Comparison of ENCODE assay signal across 12 mouse cellular contexts in the genomic region with DNA sequence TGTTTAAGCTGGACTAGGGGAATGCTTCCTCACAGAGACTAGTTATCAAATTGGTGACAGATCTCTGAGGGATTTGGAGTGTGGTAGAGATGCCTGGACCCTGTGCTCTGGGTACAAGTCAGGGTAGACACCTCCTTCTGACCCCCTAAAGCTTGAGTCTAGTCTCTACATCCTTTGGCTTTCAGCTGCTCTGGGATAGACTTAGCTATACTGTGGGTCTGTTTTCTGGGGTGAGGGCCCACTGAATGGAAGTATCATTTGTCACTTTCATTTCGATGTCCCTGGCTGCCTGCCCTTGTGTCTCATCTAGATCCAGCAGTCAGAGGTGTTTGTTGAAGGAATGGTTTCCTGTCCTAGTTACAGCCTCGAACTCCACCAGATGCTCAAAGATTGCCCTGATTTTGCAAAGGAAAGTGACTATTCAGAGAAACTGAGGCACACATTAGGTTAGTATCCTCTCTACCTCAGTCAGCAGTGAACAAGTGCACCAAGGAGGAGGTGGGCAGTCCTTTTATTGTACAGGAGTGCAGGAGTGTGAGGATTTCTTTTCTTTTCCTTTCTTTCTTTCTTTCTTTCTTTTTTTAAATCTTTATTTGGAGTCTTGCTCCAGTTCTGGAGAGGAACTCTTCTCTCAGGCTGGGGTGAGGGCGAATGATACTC. TPM values are rescaled to one million over a fixed set of nuclear protein-coding genes. Genes with fewer than 3 reads are reported as not detected.
A peak's percentile ranks its signal among the peaks of the same experiment; 100 is the strongest.
DNase-seq lines count a peak whose midpoint lies in the region; ATAC-seq and TF ChIP-seq lines count a peak whose summit lies in the region.
"Had no signal": no experiment of that assay in that cellular context is flagged by ENCODE, and none has a peak within 500 bp of the region (broad histone marks: within the 10 kb centered on the region; RNA-seq: fewer than 3 reads in every experiment).

No protein-coding gene starts in this region.

- H3K9ac ChIP-seq in embryonic facial prominence, embryonic 15.5 days, result no peak overlapping the region
- no peak overlapping the region for H3K9ac ChIP-seq in hindbrain, embryonic 12.5 days
- peak overlapping the region; percentile 61; the same call in 1 of the 2 replicates for H3K9ac ChIP-seq in midbrain, embryonic 15.5 days
- H3K9ac ChIP-seq: liver, embryonic 15.5 days had no signal

- no peak for ATAC-seq in embryonic facial prominence, embryonic 15.5 days (ENCODE audit: insufficient number of reproducible peaks, low FRiP score, low TSS enrichment, low read depth)
- ATAC-seq in hindbrain, embryonic 12.5 days (ENCODE audit: low FRiP score), result 0 out of 2 replicates have a peak, but pooled peaks have one; percentile 19
- ATAC-seq in midbrain, embryonic 15.5 days (replicated peaks), result peak; percentile 37
- ATAC-seq: activated CD4-positive, CD25-positive, alpha-beta regulatory T cell, adult 4 months had no signal

- peak overlapping the region; percentile 44 for H3K4me2 ChIP-seq in embryonic facial prominence, embryonic 15.5 days (replicated peaks)
- peak overlapping the region; percentile 56 for H3K4me2 ChIP-seq in hindbrain, embryonic 12.5 days (replicated peaks)
- H3K4me2 ChIP-seq in midbrain, embryonic 15.5 days, result peak overlapping the region; percentile 62
- H3K4me2 ChIP-seq: liver, embryonic 15.5 days had no signal

- intact Hi-C loops in gastrocnemius, postnatal 36 days (cut with DNase I), result no loop called here

- 31% methylated on average over 3 of the region's 3 CpGs for WGBS in embryonic facial prominence, embryonic 15.5 days
- 45% methylated on average over 3 of the region's 3 CpGs for WGBS in hindbrain, embryonic 12.5 days
- WGBS in midbrain, embryonic 15.5 days, result 55% methylated on average over 3 of the region's 3 CpGs

- no peaks in the 10 kb centered on the region for H3K9me3 ChIP-seq in embryonic facial prominence, embryonic 15.5 days (replicated peaks)
- no peaks in the 10 kb centered on the region for H3K9me3 ChIP-seq in hindbrain, embryonic 12.5 days (replicated peaks)
- H3K9me3 ChIP-seq in midbrain, embryonic 15.5 days, result no peaks in the 10 kb centered on the region
- H3K9me3 ChIP-seq: liver, embryonic 15.5 days had no signal

- peak overlapping the region; percentile 68; the same call in 1 of the 2 replicates for H3K27ac ChIP-seq in layer of hippocampus, adult 2 months
- no peak overlapping the region for H3K27ac ChIP-seq in embryonic facial prominence, embryonic 15.5 days (replicated peaks)
- H3K27ac ChIP-seq in hindbrain, embryonic 12.5 days, result no peak overlapping the region
- H3K27ac ChIP-seq in midbrain, embryonic 15.5 days, result peak overlapping the region; percentile 58; the same call in 1 of the 2 replicates
- H3K27ac ChIP-seq: liver, embryonic 15.5 days had no signal

- H3K4me1 ChIP-seq in embryonic facial prominence, embryonic 15.5 days, result 0 out of 2 replicates have a peak, but pooled peaks cover 3% of the 10 kb centered on the region
- peaks cover 6% of the 10 kb centered on the region for H3K4me1 ChIP-seq in hindbrain, embryonic 12.5 days
- H3K4me1 ChIP-seq in midbrain, embryonic 15.5 days, result peaks cover 8% of the 10 kb centered on the region
- H3K4me1 ChIP-seq: liver, embryonic 15.5 days had no signal

- peak overlapping the region; percentile 60 for H3K4me3 ChIP-seq in layer of hippocampus, adult 2 months
- H3K4me3 ChIP-seq in embryonic facial prominence, embryonic 15.5 days (replicated peaks), result no peak overlapping the region
- H3K4me3 ChIP-seq in hindbrain, embryonic 12.5 days, result peak overlapping the region; percentile 43; the same call in 1 of the 2 replicates
- H3K4me3 ChIP-seq in midbrain, embryonic 15.5 days, result peak overlapping the region; percentile 54
- H3K4me3 ChIP-seq: erythroblast, embryonic 14.5 days; liver, embryonic 15.5 days had no signal

- DNase-seq in layer of hippocampus, adult 2 months (ENCODE audit: low spot score in 2 of 2), result no peak
- DNase-seq in layer of hippocampus, adult 8-10 months (ENCODE audit: low spot score in 2 of 2), result no peak
- no peak for DNase-seq in gastrocnemius, postnatal 36 days
- no peak for DNase-seq in right cerebral cortex, postnatal 10 days (ENCODE audit: low spot score in 2 of 2)
- no peak for DNase-seq in frontal cortex, postnatal 36 days (ENCODE audit: low spot score in 2 of 2)

- TF ChIP-seq CTCF in layer of hippocampus, adult 2 months (conservative IDR thresholded peaks at IDR 0.05), result no peak

- no peaks in the 10 kb centered on the region for H3K36me3 ChIP-seq in embryonic facial prominence, embryonic 15.5 days
- H3K36me3 ChIP-seq in hindbrain, embryonic 12.5 days, result no peaks in the 10 kb centered on the region
- no peaks in the 10 kb centered on the region for H3K36me3 ChIP-seq in midbrain, embryonic 15.5 days (replicated peaks)
- H3K36me3 ChIP-seq: liver, embryonic 15.5 days had no signal

- H3K27me3 ChIP-seq in embryonic facial prominence, embryonic 15.5 days, result no peaks in the 10 kb centered on the region
- H3K27me3 ChIP-seq in hindbrain, embryonic 12.5 days, result no peaks in the 10 kb centered on the region
- H3K27me3 ChIP-seq in midbrain, embryonic 15.5 days (replicated peaks), result no peaks in the 10 kb centered on the region
- H3K27me3 ChIP-seq: liver, embryonic 15.5 days had no signal

RNA-seq across cellular contexts. Expression of gene Nrxn3, which starts 0.5 kb away (rescaled TPM):
- total RNA-seq in layer of hippocampus, adult 2 months (2021), result 100 to 1,000 TPM; 183 to 208 TPM
- total RNA-seq in layer of hippocampus, adult 8-10 months (2022), result 100 to 1,000 TPM; 173 to 206 (median 191) TPM
- polyA plus RNA-seq in embryonic facial prominence, embryonic 15.5 days (2015; fragmentation: Nextera tagmentation; extraction: Ambion mirVana), result 4.4 and 4.5 TPM in 2 replicates
- 53.1 and 57.7 TPM in 2 replicates for polyA plus RNA-seq in hindbrain, embryonic 12.5 days (2016; fragmentation: Nextera tagmentation; extraction: Ambion mirVana)
- 86.9 and 94.3 TPM in 2 replicates for polyA plus RNA-seq in midbrain, embryonic 15.5 days (2015; fragmentation: Nextera tagmentation; extraction: Ambion mirVana)
- under 1 TPM in 1 of 2 experiments, not detected in 1; 0.23 TPM for total RNA-seq in gastrocnemius, postnatal 36 days (2021)
- total RNA-seq: neutrophil, adult 5-6 weeks had no signal
- polyA plus RNA-seq: erythroblast, embryonic 14.5 days had no signal

Comparison
In these comparisons a context has a peak if more than half of its experiments do, and no peak if none do; other contexts are left out.
1. H3K27ac ChIP-seq: peak in layer of hippocampus, adult 2 months (single experiment) and midbrain, embryonic 15.5 days (single experiment); none in embryonic facial prominence, embryonic 15.5 days (single experiment) and hindbrain, embryonic 12.5 days (single experiment).
2. RNA of gene Nrxn3, which starts 0.5 kb away (total RNA-seq): 183 to 208 TPM in layer of hippocampus, adult 2 months and 173 to 206 TPM in layer of hippocampus, adult 8-10 months; 0.23 TPM in gastrocnemius, postnatal 36 days; every median in the first group is over 100 times any median in the second.
3. Peak in every context shown above with its lines, with median percentiles within 50 percentile points of each other: H3K4me2 ChIP-seq.